8 mouse cellular contexts compared by ENCODE assay signal in genomic region chr1:77513411-77513941, GRCm38 (mm10). TPM values are rescaled to one million over a fixed set of nuclear protein-coding genes. Genes with fewer than 3 reads are reported as not detected.
DNase-seq lines count a peak whose midpoint lies in the region; ATAC-seq and TF ChIP-seq lines count a peak whose summit lies in the region.

No protein-coding gene starts in this region.

- peaks cover 31% of the 10 kb centered on the region for H3K27me3 ChIP-seq in embryonic facial prominence, embryonic 10.5 days (replicated peaks; ENCODE audit: low read depth, poor library complexity, severe bottlenecking)
- H3K27me3 ChIP-seq in heart, embryonic 14.5 days (ENCODE audit: control insufficient read depth, insufficient read depth, low read length): peaks cover 7% of the 10 kb centered on the region; the same call in 1 of the 2 replicates
- no peaks in the 10 kb centered on the region for H3K27me3 ChIP-seq in kidney, postnatal 0 days (ENCODE audit: insufficient read depth, low read length)
- peaks cover 9% of the 10 kb centered on the region; the same call in 1 of the 2 replicates for H3K27me3 ChIP-seq in limb, embryonic 15.5 days
- H3K27me3 ChIP-seq in midbrain, postnatal 0 days (ENCODE audit: insufficient read depth, low read length): no peaks in the 10 kb centered on the region

- ATAC-seq in heart, embryonic 14.5 days (ENCODE audit: insufficient number of reproducible peaks, insufficient read depth, low FRiP score, low read depth): no peak
- no peak for ATAC-seq in kidney, postnatal 0 days (replicated peaks; ENCODE audit: low FRiP score, low read depth)
- ATAC-seq in limb, embryonic 15.5 days (ENCODE audit: insufficient number of reproducible peaks, low FRiP score, low TSS enrichment, low read depth): no peak
- no peak for ATAC-seq in midbrain, postnatal 0 days (ENCODE audit: low FRiP score)

- WGBS in embryonic facial prominence, embryonic 10.5 days: under 1% methylated on average over 27 of the region's 27 CpGs
- WGBS in heart, embryonic 14.5 days: 3% methylated on average over 27 of the region's 27 CpGs
- WGBS in kidney, postnatal 0 days: 2% methylated on average over 27 of the region's 27 CpGs
- WGBS in limb, embryonic 15.5 days: under 1% methylated on average over 27 of the region's 27 CpGs
- WGBS in midbrain, postnatal 0 days: 2% methylated on average over 27 of the region's 27 CpGs

- DNase-seq in R1 (ENCODE audit: low read depth, low spot score): peak; percentile 57
- peak; percentile 74 for DNase-seq in embryonic facial prominence, embryonic 10.5 days (ENCODE audit: low spot score)
- DNase-seq in kidney, postnatal 0 days (ENCODE audit: low spot score): peak; percentile 78
- DNase-seq in midbrain, postnatal 0 days (ENCODE audit: low spot score): peak; percentile 80
- peak; percentile 37 to 42 for DNase-seq in urinary bladder, postnatal 36 days (ENCODE audit: low spot score in 2 of 2)
- no peak for DNase-seq in thymus, postnatal 4 days

- TF ChIP-seq CTCF in kidney, postnatal 0 days (IDR thresholded peaks at IDR 0.05; ENCODE audit: low read depth): peak; percentile 65
- TF ChIP-seq CTCF in midbrain, postnatal 0 days (IDR thresholded peaks at IDR 0.05): peak; percentile 77

- no peaks in the 10 kb centered on the region for H3K9me3 ChIP-seq in embryonic facial prominence, embryonic 10.5 days
- H3K9me3 ChIP-seq in heart, embryonic 14.5 days (ENCODE audit: control insufficient read depth, low read length): no peaks in the 10 kb centered on the region
- H3K9me3 ChIP-seq in kidney, postnatal 0 days (replicated peaks; ENCODE audit: low read length): no peaks in the 10 kb centered on the region
- no peaks in the 10 kb centered on the region for H3K9me3 ChIP-seq in limb, embryonic 15.5 days
- H3K9me3 ChIP-seq in midbrain, postnatal 0 days (ENCODE audit: low read length): no peaks in the 10 kb centered on the region

- peak overlapping the region; percentile 90 for H3K27ac ChIP-seq in embryonic facial prominence, embryonic 10.5 days (replicated peaks)
- 0 out of 4 replicates have a peak overlapping the region, but pooled peaks of 1 of the 2 experiments have one; percentile 36 for H3K27ac ChIP-seq in heart, embryonic 14.5 days (replicated peaks in 1 of 2; ENCODE audit: control insufficient read depth in 1 of 2, insufficient read depth in 1 of 2, low read depth in 2 of 2, low read length in 2 of 2)
- 0 out of 2 replicates have a peak overlapping the region, but pooled peaks have one; percentile 31 for H3K27ac ChIP-seq in kidney, postnatal 0 days
- H3K27ac ChIP-seq in limb, embryonic 15.5 days: peak overlapping the region; percentile 75
- peak overlapping the region; percentile 70 for H3K27ac ChIP-seq in midbrain, postnatal 0 days (ENCODE audit: low read depth, low read length)

- peak overlapping the region; percentile 77 for H3K4me2 ChIP-seq in heart, embryonic 14.5 days (ENCODE audit: low read length)
- H3K4me2 ChIP-seq in kidney, postnatal 0 days (ENCODE audit: low read length): peak overlapping the region; percentile 89
- H3K4me2 ChIP-seq in limb, embryonic 15.5 days: peak overlapping the region; percentile 94
- peak overlapping the region; percentile 79 for H3K4me2 ChIP-seq in midbrain, postnatal 0 days (ENCODE audit: low read depth, low read length, poor library complexity, severe bottlenecking)

- peak overlapping the region; percentile 80 for H3K4me3 ChIP-seq in embryonic facial prominence, embryonic 10.5 days
- peak overlapping the region; percentile 75 to 80 for H3K4me3 ChIP-seq in heart, embryonic 14.5 days (ENCODE audit: control insufficient read depth in 1 of 2, insufficient read depth in 1 of 2, low read depth in 1 of 2, low read length in 2 of 2)
- peak overlapping the region; percentile 64 for H3K4me3 ChIP-seq in kidney, postnatal 0 days (replicated peaks; ENCODE audit: low read depth, low read length)
- peak overlapping the region; percentile 65 for H3K4me3 ChIP-seq in limb, embryonic 15.5 days
- peak overlapping the region; percentile 61 for H3K4me3 ChIP-seq in midbrain, postnatal 0 days (ENCODE audit: low read depth, low read length)

- H3K9ac ChIP-seq in heart, embryonic 14.5 days (ENCODE audit: low read length): peak overlapping the region; percentile 70
- H3K9ac ChIP-seq in kidney, postnatal 0 days (ENCODE audit: low read depth, low read length): peak overlapping the region; percentile 54
- H3K9ac ChIP-seq in limb, embryonic 15.5 days: peak overlapping the region; percentile 51
- H3K9ac ChIP-seq in midbrain, postnatal 0 days (replicated peaks; ENCODE audit: low read length, poor library complexity, severe bottlenecking): peak overlapping the region; percentile 73

- peaks cover 58% of the 10 kb centered on the region for H3K4me1 ChIP-seq in embryonic facial prominence, embryonic 10.5 days
- peaks cover 4 to 10% of the 10 kb centered on the region in 2 experiments for H3K4me1 ChIP-seq in heart, embryonic 14.5 days (ENCODE audit: control insufficient read depth in 2 of 2, insufficient read depth in 2 of 2, low read length in 2 of 2)
- H3K4me1 ChIP-seq in kidney, postnatal 0 days (replicated peaks; ENCODE audit: insufficient read depth, low read length): peaks cover 17% of the 10 kb centered on the region
- peaks cover 31% of the 10 kb centered on the region for H3K4me1 ChIP-seq in limb, embryonic 15.5 days
- peaks cover 6% of the 10 kb centered on the region; the same call in 1 of the 2 replicates for H3K4me1 ChIP-seq in midbrain, postnatal 0 days (ENCODE audit: insufficient read depth, low read length)

- peaks cover 27% of the 10 kb centered on the region for H3K36me3 ChIP-seq in embryonic facial prominence, embryonic 10.5 days (replicated peaks)
- H3K36me3 ChIP-seq in heart, embryonic 14.5 days (ENCODE audit: control insufficient read depth, insufficient read depth, low read length): 0 out of 2 replicates have a peak, but pooled peaks cover 5% of the 10 kb centered on the region
- H3K36me3 ChIP-seq in kidney, postnatal 0 days (ENCODE audit: insufficient read depth, low read length): no peaks in the 10 kb centered on the region
- 0 out of 2 replicates have a peak, but pooled peaks cover 9% of the 10 kb centered on the region for H3K36me3 ChIP-seq in limb, embryonic 15.5 days
- no peaks in the 10 kb centered on the region for H3K36me3 ChIP-seq in midbrain, postnatal 0 days (ENCODE audit: insufficient read depth, low read length)

RNA-seq across cellular contexts. Expression of gene Epha4, which starts 1.4 kb away (rescaled TPM):
- polyA plus RNA-seq in embryonic facial prominence, embryonic 10.5 days (2016; fragmentation: Nextera tagmentation; extraction: Ambion mirVana): 26.2 and 29.1 TPM in 2 replicates
- polyA plus RNA-seq in heart, embryonic 14.5 days (2014; fragmentation: Nextera tagmentation; extraction: Ambion mirVana): 10.0 and 14.1 TPM in 2 replicates
- 12.0 and 14.0 TPM in 2 replicates for polyA plus RNA-seq in kidney, postnatal 0 days (2015; fragmentation: Nextera tagmentation; extraction: Ambion mirVana)
- polyA plus RNA-seq in limb, embryonic 15.5 days (2015; fragmentation: Nextera tagmentation; extraction: Ambion mirVana): 32.3 and 39.0 TPM in 2 replicates
- total RNA-seq in midbrain, postnatal 0 days (2014; rRNA removed): 66.6 and 68.8 TPM in 2 replicates
- 23.3 and 26.6 TPM in 2 replicates for polyA plus RNA-seq in midbrain, postnatal 0 days (2015; fragmentation: Nextera tagmentation; extraction: Ambion mirVana)
